Mouse (Mus musculus): ENCODE data around the gene Tnik. TPM values are rescaled to one million over a fixed set of nuclear protein-coding genes. Genes with fewer than 3 reads are reported as not detected.

Tnik gene
- polyA plus RNA-seq, 1 experiment, result 13.8 TPM

DNA sequence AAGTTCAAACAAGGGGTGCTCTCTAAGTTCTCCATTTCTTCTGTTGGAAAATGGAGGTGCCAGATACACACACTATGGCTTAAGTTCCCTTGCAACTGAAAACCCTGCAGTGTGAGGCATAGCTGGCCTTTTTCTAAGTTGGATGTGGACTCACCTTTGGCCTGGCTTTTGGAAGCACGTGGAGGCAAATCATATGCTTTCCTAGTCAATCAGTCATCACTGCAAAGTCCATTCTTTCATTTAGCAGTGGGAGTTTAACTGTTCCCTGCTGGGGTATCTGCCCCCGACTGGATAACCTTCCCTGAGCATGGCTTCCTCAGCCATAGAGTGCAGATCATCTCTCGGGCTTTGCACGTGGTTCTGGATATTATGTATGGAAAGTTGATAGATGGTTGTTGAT, 436.6 kb downstream of the Tnik start:
- H3K27me3 ChIP-seq (replicated peaks), result peaks cover 9% of the 10 kb centered on the region
- TF ChIP-seq FLI1 (IDR thresholded peaks at IDR 0.05; ENCODE audit: low read length) (no peak), GATA1 (IDR thresholded peaks at IDR 0.05; ENCODE audit: borderline replicate concordance, low read length) (no peak)
- H3K4me1 ChIP-seq, result no peaks in the 10 kb centered on the region
- H3K9me3 ChIP-seq, result no peaks in the 10 kb centered on the region
- no peak overlapping the region for H3K4me3 ChIP-seq (replicated peaks)
- no peaks in the 10 kb centered on the region for H3K36me3 ChIP-seq (replicated peaks; ENCODE audit: low read length)

DNA sequence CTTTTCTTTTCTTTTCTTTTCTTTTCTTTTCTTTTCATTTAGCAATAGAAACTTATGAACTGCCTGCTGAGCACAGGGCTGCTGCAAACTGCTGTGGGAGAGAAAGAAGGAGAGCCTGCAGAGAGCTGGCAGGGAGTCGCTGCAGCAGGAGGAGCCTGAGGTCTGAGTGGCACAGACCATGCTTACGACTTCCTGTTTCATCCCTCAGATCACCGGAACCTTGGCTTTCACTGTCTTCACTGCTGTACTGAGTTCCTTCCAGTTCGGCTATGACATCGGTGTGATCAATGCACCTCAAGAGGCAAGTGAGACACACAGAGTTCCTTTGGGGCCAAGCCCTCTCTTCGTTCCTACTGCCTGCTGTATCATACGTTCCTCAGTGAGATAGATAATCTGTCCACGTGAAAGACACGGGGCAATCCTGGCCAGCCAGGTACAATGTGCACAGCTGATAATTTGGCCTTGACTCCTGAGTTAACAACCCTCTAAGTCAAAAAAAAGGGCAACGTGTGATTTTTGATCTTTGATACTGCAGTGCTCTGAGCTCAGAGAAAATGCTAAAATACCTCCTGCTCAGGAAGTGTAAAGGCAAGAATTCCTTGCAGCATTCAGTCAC, 442.6 kb downstream of the Tnik start:
- Histone ChIP-seq H3K36me3 (replicated peaks; ENCODE audit: low read length) (no peaks in the 10 kb centered on the region), H3K4me3 (replicated peaks) (no peak overlapping the region), H3K4me1 (no peaks in the 10 kb centered on the region), H3K27me3 (replicated peaks) (peaks cover 4% of the 10 kb centered on the region), H3K9me3 (0 out of 2 replicates have a peak, but pooled peaks cover 3% of the 10 kb centered on the region)
- TF ChIP-seq FLI1 (IDR thresholded peaks at IDR 0.05; ENCODE audit: low read length) (no peak), GATA1 (IDR thresholded peaks at IDR 0.05; ENCODE audit: borderline replicate concordance, low read length) (no peak)

DNA sequence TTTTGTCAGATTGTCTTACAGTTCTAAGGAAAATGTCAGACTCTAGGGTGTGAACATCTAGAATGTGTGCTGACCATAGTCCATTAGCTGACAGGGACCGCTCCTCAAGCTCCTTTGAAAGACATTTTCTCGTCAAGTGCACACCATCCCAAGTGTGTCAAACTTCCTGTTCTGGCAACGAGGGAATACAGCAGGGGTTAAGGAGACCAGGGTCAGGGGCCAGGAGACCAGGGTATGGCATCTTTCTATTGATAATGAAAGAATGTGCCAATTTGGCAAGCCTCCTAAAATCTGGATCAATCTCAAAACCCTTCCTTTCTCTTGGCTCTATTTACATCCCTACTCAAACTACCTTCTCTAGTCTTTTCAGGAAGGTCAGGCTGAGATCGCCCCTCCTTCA, 443.7 kb downstream of the Tnik start:
- TF ChIP-seq GATA1 (IDR thresholded peaks at IDR 0.05; ENCODE audit: borderline replicate concordance, low read length), result no peak
- no peak for TF ChIP-seq FLI1 (IDR thresholded peaks at IDR 0.05; ENCODE audit: low read length)
- H3K36me3 ChIP-seq (replicated peaks; ENCODE audit: low read length), result no peaks in the 10 kb centered on the region
- no peak overlapping the region for H3K4me3 ChIP-seq (replicated peaks)
- H3K9me3 ChIP-seq, result 0 out of 2 replicates have a peak, but pooled peaks cover 3% of the 10 kb centered on the region
- H3K4me1 ChIP-seq, result no peaks in the 10 kb centered on the region
- H3K27me3 ChIP-seq (replicated peaks), result peaks cover 4% of the 10 kb centered on the region

DNA sequence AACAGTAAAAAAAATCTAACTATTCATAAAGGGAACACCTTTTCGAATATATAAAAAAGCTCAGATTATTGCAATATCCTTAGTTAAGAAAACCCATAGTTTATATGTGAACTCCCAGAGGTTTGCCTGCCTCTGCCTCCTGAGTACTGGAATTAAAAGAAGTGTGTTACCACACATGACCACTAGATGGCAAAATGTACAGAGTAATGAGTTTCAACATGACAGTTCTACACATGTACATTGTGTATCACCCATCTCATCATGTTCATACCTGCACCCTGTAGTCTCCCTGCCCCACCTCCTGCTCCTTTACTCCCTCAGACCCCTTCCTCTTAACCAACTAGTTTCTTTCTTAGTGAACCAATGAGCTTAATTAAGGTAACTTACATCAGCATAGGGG, 446.7 kb downstream of the Tnik start:
- Histone ChIP-seq H3K36me3 (replicated peaks; ENCODE audit: low read length) (no peaks in the 10 kb centered on the region), H3K9me3 (0 out of 2 replicates have a peak, but pooled peaks cover 3% of the 10 kb centered on the region), H3K4me3 (replicated peaks) (no peak overlapping the region), H3K4me1 (no peaks in the 10 kb centered on the region), H3K27me3 (replicated peaks) (peaks cover 4% of the 10 kb centered on the region)
- no peak for TF ChIP-seq GATA1 (IDR thresholded peaks at IDR 0.05; ENCODE audit: borderline replicate concordance, low read length)
- no peak for TF ChIP-seq FLI1 (IDR thresholded peaks at IDR 0.05; ENCODE audit: low read length)

DNA sequence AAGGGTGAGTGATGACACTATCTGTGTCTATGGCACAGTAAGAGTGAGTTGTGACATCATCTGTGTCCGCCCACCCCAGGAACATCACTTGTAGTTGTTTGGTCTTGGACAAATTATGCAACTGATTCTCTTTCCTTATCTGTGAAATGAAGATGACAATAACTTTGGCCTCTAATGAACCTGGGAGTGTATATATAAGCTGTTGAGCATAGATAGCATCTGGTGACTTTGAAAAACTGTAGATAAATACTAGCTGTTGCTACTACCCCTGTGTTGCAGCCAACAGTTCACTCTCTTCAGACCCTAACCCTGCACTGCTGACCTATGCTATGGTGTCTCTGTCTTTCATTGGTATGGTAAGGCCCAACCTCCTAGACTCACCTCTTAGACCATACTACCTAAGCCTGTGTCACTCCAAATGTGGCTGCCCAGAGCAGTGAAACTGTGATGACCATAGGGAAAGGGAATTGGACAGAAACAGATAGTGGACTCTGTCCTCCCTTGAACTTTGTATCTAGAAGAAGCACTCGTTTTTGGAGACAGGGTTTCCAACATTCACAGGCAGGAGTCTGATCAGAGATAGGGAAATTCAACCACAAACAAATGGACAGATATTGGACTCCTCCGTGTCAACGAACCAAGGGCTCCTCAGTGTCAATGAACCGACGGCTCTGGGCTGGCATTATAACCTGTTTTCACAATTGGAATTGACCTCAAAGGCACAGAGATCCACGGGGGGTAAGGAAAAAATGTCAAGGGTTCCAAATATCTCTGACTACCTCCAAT, 451.1 kb downstream of the Tnik start:
- H3K36me3 ChIP-seq (replicated peaks; ENCODE audit: low read length), result no peaks in the 10 kb centered on the region
- H3K27me3 ChIP-seq (replicated peaks), result peaks cover 3% of the 10 kb centered on the region
- no peak overlapping the region for H3K4me3 ChIP-seq (replicated peaks)
- 0 out of 2 replicates have a peak, but pooled peaks cover 1% of the 10 kb centered on the region for H3K9me3 ChIP-seq
- no peaks in the 10 kb centered on the region for H3K4me1 ChIP-seq
- TF ChIP-seq FLI1 (IDR thresholded peaks at IDR 0.05; ENCODE audit: low read length) (no peak), GATA1 (IDR thresholded peaks at IDR 0.05; ENCODE audit: borderline replicate concordance, low read length) (no peak)

DNA sequence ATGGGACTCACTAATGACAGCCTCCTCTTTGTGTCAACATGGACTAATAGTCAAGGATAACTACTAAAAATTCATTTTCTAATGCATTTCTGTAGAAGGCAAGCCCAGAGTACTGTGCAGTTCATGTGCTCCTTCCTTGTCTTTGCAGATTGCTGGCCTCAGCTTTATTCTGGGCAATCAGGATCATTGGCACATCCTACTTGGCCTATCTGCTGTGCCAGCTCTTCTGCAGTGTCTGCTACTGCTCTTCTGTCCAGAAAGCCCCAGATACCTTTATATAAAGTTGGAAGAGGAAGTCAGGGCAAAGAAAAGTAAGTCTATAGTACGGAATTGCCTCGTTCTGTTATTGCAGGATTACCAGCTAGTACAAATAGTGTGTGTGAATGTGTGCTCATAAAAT, 455.5 kb downstream of the Tnik start:
- peaks cover 5% of the 10 kb centered on the region for H3K27me3 ChIP-seq (replicated peaks)
- TF ChIP-seq GATA1 (IDR thresholded peaks at IDR 0.05; ENCODE audit: borderline replicate concordance, low read length), result no peak
- no peak for TF ChIP-seq FLI1 (IDR thresholded peaks at IDR 0.05; ENCODE audit: low read length)
- H3K4me3 ChIP-seq (replicated peaks), result no peak overlapping the region
- H3K9me3 ChIP-seq, result no peaks in the 10 kb centered on the region
- H3K4me1 ChIP-seq, result no peaks in the 10 kb centered on the region
- H3K36me3 ChIP-seq (replicated peaks; ENCODE audit: low read length), result no peaks in the 10 kb centered on the region

DNA sequence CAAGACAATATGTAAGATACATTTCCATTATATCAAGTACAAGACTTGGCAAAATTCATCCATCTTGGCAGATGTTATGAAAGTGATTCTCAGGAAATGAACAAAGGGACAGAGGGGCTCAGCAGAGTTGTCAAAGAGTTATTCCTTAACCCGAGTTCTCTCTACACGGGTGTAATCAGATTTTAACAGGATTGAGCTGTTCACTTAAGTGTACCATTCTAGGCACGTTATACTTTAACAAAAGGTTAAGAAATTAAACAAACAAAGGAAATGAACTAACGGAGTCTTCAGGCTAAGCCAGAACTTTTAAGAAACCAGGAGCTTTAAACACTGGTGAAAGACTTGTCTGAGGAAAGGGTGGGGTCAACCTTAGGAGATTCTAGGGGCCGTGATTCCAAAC, 458.2 kb downstream of the Tnik start:
- TF ChIP-seq FLI1 (IDR thresholded peaks at IDR 0.05; ENCODE audit: low read length), result no peak
- TF ChIP-seq GATA1 (IDR thresholded peaks at IDR 0.05; ENCODE audit: borderline replicate concordance, low read length), result no peak
- no peaks in the 10 kb centered on the region for H3K36me3 ChIP-seq (replicated peaks; ENCODE audit: low read length)
- no peak overlapping the region for H3K4me3 ChIP-seq (replicated peaks)
- H3K9me3 ChIP-seq, result no peaks in the 10 kb centered on the region
- no peaks in the 10 kb centered on the region for H3K4me1 ChIP-seq
- H3K27me3 ChIP-seq (replicated peaks), result peaks cover 5% of the 10 kb centered on the region

DNA sequence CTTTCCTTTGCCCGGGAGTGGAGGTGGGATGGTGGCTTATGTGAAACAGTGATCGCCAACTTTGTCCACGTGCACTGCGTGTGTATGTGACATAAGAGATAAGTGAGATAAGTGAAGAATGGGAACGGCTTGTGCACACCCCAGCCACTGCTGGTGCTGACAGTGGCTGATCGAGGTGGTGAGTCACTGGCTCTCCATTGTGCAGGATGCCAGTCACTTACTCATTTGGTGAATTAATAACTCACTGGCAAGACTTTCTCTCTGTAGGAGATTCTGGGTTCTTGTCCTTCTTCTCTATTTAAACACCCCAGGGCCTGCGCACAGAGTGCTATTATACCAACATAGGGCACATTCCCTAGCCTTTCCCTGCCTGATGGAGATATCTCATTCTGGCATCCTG, 458.8 kb downstream of the Tnik start:
- no peaks in the 10 kb centered on the region for H3K9me3 ChIP-seq
- no peak for TF ChIP-seq GATA1 (IDR thresholded peaks at IDR 0.05; ENCODE audit: borderline replicate concordance, low read length)
- no peak for TF ChIP-seq FLI1 (IDR thresholded peaks at IDR 0.05; ENCODE audit: low read length)
- peaks cover 5% of the 10 kb centered on the region for H3K27me3 ChIP-seq (replicated peaks)
- H3K36me3 ChIP-seq (replicated peaks; ENCODE audit: low read length), result no peaks in the 10 kb centered on the region
- H3K4me1 ChIP-seq, result no peaks in the 10 kb centered on the region
- no peak overlapping the region for H3K4me3 ChIP-seq (replicated peaks)

DNA sequence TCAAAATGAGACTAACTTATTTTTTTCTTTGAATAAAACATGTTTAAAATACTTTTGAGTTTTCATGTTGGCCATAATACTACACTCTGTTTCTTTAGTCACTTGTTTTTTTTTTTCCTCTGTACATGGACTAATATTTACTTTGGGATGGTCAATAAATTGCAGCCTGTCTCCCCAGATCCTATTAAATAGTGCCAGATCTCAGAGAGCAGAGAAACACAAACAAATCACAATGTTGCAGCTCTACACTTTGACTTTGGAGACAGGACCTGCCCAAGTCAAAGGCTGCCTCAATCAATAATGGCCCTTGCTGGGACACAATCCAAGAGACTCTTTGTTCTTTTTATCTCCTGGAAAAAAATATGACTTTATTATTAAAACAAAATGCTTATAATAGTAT, 459.5 kb downstream of the Tnik start:
- TF ChIP-seq FLI1 (IDR thresholded peaks at IDR 0.05; ENCODE audit: low read length), result no peak
- TF ChIP-seq GATA1 (IDR thresholded peaks at IDR 0.05; ENCODE audit: borderline replicate concordance, low read length), result no peak
- no peaks in the 10 kb centered on the region for H3K4me1 ChIP-seq
- H3K27me3 ChIP-seq (replicated peaks), result peaks cover 2% of the 10 kb centered on the region
- H3K9me3 ChIP-seq, result no peaks in the 10 kb centered on the region
- no peak overlapping the region for H3K4me3 ChIP-seq (replicated peaks)
- no peaks in the 10 kb centered on the region for H3K36me3 ChIP-seq (replicated peaks; ENCODE audit: low read length)

DNA sequence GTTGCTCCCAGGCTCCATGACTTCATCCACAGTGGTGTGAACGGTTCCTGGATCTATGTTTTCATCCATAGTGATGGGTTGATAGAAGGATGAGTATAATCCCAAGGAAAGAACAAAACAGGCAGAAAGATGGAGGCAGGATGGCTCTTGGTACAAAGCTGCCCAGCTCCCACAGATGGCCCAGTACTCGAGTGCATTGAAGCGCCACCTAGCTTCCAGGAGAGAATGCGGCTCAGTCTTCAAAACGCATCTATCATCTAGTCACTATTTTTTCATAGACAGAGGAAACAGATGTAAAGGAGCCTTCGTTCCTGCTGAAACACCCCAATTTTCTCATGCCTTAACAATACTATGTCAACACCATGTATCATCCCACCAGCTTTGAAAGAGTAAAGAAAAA, 460.5 kb downstream of the Tnik start:
- H3K27me3 ChIP-seq (replicated peaks), result peaks cover 2% of the 10 kb centered on the region
- H3K4me3 ChIP-seq (replicated peaks), result no peak overlapping the region
- no peaks in the 10 kb centered on the region for H3K4me1 ChIP-seq
- TF ChIP-seq FLI1 (IDR thresholded peaks at IDR 0.05; ENCODE audit: low read length) (no peak), GATA1 (IDR thresholded peaks at IDR 0.05; ENCODE audit: borderline replicate concordance, low read length) (no peak)
- H3K36me3 ChIP-seq (replicated peaks; ENCODE audit: low read length), result no peaks in the 10 kb centered on the region
- no peaks in the 10 kb centered on the region for H3K9me3 ChIP-seq
